Mouse (Mus musculus) frontal cortex, postnatal 36 days (tissue): ENCODE data around the gene Iqce.
"Not testable (repeated sequence)": the region's sequence is repeated elsewhere in the genome, so short reads cannot be mapped to it uniquely, and the experiment has no call there.

Experiments used
- DNase-seq, 2 experiments: peaks; one replicate each; pipeline ENCODE4 v3.0.0; 2022; ENCODE audit warnings: low spot score in 2 of 2

The Iqce gene

GRCm38 (mm10) chr5:140704378-140705251 is 2.4 kb upstream of the Iqce start, which contains the start of gene Brat1:
TSS of gene Brat1 (plus strand) at chr5:140705011.
- peak; percentile 99 to 100 for DNase-seq

DNA sequence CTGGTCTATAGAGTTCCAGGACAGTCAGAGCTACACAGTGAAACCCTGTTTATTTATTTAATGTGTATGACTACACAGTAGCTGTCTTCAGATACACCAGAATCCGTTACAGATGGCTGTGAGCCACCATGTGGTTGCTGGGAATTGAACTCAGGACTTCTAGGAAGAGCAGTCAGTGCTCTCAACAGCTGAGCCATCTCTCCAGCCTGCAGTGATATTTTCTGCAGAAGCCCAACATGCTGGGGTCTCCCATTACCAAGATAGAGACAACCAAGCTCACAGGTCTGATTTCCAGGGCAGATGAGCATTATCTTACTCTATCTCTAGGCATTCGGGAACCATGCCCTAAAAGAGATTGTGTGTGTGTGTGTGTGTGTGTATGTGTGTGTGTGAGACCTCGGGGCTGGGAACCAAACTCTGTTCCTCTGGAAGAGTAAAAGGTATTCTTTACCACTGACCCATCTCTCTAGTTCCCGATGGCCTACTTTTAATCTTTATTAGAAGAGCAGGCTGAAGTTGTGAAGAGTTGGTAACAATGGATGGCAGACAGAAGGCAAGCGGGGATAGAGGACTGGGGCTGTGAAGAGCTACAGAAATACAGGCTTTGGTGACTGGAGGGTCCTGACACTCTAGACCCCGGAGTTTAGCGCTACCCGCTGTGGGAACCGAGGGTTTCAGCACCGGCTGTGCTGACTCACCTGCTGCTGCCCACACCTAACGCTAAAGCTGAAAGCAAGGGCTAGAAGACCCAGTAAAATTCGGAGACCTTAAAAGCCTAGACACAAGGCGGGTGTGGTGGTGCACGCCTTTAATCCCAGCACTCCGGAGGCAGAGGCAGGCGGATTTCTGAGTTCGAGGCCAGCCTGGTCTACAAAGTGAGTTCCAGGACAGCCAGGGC is 1.6 kb upstream of the Iqce start:
- no peak for DNase-seq

GRCm38 (mm10) chr5:140702618-140703175 is 519 bp upstream of the Iqce start:
- DNase-seq, result no peak

DNA sequence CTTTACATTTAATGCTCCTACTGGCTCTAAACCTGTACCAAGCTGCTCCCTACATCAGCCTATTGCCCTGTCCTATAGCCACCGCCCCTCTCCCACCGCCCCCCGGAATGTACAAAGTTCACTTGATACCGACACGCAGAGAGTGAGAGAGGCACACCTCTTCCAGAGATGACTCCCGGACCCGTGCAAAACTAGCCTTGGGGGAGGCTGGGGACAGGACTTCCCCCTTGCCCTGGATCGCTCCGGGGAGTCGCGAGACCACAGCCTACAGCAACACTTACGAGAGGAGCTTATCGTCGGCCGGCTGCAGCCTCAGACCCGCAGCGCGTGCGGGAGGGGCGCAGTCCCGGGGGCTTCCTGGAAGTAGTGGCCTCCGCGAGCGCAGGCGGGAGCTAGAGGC is 517 bp downstream of the Iqce start:
- DNase-seq, result peak in 1 of 2 experiments; percentile 35

GRCm38 (mm10) chr5:140699776-140700175 is 2.4 kb downstream of the Iqce start:
- DNase-seq, result no peak

DNA sequence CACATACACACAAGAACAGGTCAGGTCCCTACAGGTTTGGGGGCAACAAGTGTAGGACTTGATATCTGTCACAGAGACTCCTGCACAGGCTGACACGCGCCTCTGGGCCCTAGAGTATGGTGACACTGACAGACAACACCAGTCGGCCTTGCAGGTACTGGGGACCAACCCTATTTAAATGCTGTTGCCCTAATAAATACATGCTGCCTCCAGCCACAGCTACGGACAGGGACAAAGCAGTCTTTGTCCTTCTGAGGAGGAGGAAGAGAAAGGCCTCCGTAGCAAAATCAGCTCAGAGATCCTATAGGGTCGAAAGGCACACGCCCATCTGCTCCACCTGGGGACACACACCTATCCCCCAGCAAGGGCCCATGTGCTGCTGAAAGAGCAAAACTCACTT is 6.2 kb downstream of the Iqce start:
- DNase-seq, result no peak

DNA sequence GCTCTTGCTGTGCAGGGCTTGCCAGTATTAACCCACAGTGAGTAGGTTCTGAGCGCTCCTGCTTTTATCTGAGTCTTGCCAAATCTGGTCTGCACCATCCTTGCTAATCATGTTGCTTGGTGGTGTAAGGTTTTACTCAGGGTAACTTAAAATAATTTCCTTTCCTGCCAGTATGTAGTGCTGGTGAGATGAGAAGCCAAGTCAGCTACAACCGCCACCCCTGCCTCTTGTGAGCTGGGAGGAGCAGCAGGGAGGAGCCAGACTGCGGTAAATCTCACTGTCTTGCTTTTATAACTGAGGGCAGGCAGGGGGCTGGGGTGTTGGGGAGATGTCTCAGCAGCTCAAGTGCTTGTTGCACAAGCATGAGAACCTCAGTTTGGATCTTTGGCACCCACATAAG is 13.7 kb downstream of the Iqce start:
- peak; percentile 46 to 65 for DNase-seq

DNA sequence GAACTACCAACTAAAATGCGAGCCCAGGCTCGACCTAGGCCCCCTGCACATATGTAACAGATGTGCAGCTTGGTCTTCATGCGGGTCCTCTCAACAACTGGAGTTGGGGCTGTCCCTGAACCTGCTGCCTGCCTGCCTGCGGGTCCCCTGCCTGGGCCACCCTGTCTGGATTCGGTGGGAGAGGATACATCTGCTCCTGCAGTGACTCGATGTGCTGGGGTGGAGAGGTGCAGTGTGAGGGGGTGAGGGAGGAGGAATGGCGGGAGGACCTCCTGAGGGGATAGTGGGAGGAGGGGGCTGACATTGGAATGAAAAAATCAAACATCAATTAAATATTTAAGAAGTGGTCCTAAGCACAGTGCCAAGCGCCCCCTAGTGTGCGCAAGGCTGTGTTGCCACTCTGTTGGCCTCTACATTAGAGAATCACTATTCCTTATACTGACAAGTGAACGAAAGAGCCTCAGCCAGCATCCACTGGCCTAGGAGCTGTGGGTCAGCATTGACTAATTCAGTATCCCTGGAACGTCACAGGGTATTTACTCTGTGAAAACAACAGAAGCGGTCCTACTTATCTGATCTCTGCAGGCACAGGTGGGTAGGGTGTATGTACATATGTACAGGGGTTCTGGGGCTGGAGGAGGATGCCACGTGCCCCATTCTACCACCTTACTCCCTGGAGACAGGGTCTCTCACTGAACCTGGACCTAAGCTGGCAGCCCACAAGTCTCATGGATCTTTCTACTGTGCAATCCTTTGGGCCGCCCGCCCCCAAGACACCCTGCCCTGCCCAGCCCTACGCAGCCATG is 17.6 kb downstream of the Iqce start:
- peak in 1 of 2 experiments; percentile 58 for DNase-seq

GRCm38 (mm10) chr5:140682113-140682512 is 20.1 kb downstream of the Iqce start:
- DNase-seq, result no peak

- DNase-seq, result no peak
Observed at GRCm38 (mm10) chr5:140680950-140681349, 21.2 kb downstream of the Iqce start.

- DNase-seq, result no peak
Observed at GRCm38 (mm10) chr5:140680051-140680450, 22.1 kb downstream of the Iqce start.

GRCm38 (mm10) chr5:140677137-140677536 is 25.0 kb downstream of the Iqce start:
- no peak for DNase-seq

DNA sequence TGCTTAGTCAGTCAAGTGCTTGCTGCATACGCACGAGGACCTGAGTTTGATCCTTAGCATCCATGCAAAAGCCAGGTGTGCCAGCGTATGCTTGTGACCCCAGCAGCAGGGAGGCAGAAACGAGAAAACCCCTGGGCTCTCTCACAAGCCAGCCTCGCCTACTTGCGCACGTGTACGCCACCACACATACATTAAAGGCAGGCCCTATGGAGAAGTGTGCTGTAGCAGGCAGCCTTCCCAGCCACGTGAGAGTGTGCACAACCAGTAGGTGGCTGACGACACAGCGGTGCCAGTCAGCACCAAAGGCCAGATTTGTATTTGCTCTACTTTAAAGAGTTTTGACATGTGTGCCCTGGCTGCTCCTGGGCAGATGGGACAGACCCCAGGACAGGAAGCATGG is 26.5 kb downstream of the Iqce start:
- peak; percentile 36 to 67 for DNase-seq

- no peak for DNase-seq
Observed at GRCm38 (mm10) chr5:140675079-140675478, 27.1 kb downstream of the Iqce start.

GRCm38 (mm10) chr5:140674036-140674435 is 28.1 kb downstream of the Iqce start:
- DNase-seq, result no peak

- DNase-seq, result not testable (repeated sequence)
Observed at GRCm38 (mm10) chr5:140672603-140673002, 29.6 kb downstream of the Iqce start.

DNA sequence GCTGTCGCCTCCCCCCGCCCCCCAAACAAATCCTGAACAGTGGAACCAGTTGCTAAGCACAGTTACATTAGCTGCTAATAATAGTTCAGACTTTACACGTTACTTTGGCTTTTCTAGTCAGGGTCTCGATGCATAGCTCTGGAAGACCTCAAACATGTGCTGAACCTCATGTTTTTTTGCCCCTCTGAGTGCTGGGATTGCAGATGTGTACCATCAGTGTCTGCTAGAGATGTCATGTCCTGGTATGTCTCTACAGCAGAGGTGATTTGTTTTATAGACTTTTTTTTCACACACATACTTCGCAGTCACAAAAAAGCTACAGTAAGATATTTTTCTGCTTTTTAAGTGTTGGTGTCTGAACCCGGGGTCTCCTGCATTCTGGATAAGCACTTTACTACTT is 30.1 kb downstream of the Iqce start:
- DNase-seq, result no peak

DNA sequence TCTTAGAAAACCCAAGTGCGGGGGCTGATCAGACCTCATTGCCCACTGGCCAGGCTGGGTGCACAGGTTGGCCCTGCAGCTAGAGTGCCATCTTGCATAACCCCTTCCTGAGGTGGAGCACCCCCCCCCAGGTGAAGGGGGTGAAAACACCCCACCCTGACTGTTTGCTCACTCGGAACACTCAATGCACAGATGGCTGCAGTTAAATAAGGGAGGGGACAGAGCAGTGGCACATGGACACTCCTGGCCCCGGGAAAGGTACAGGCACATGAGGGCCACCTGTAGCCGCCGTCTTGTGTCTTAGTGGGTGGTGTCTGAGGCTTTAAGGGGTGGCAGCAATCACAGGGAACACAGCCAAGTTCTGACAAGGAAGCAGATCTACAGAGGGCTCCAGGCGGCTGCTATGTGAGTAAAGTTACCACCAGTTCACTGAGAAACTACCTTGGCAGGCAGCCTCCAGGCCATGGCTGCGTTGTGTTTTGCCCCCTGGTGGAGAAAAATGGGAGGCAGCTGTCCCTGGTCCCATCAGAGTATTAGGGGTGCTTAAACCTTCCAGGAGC is 38.5 kb downstream of the Iqce start:
- peak; percentile 40 to 61 for DNase-seq

GRCm38 (mm10) chr5:140662741-140663592 is 39.2 kb downstream of the Iqce start:
- DNase-seq, result peak in 1 of 2 experiments; percentile 33
